Mouse (Mus musculus) neural tube, embryonic 11.5 days (tissue): ENCODE measurements around the gene Borcs6. TPM values are rescaled to one million over a fixed set of nuclear protein-coding genes. Genes with fewer than 3 reads are reported as not detected.

Source experiments
- ATAC-seq: fragments of 200-750 bp; cut with Nextera tagmentation; 2 replicates; pipeline ENCODE4 v1.8.0; 2017; ENCODE audit warnings: moderate number of reproducible peaks, mild to moderate bottlenecking, moderate TSS enrichment, moderate library complexity; ENCODE audit not compliant: insufficient read depth, low FRiP score, low TSS enrichment
- DNase-seq: peaks from one replicate; pipeline ENCODE4 v3.0.0-alpha.2; 2015; ENCODE audit warnings: low spot score
- H3K27ac ChIP-seq: fragments of 300-500 bp; sonication (generic); 2 replicates; pipeline ENCODE4 v1.5.1; 2014; ENCODE audit warnings: low read depth, mild to moderate bottlenecking, low read length
- H3K27me3 ChIP-seq: fragments of 300-500 bp; sonication (generic); 2 replicates; pipeline ENCODE4 v1.6.1; 2014; ENCODE audit warnings: mild to moderate bottlenecking, low read length, mixed read lengths; ENCODE audit not compliant: control insufficient read depth, insufficient read depth
- H3K36me3 ChIP-seq: fragments of 300-500 bp; sonication (generic); 2 replicates; pipeline ENCODE4 v1.6.1; 2014; ENCODE audit warnings: mild to moderate bottlenecking, low read length, moderate library complexity, mixed read lengths; ENCODE audit not compliant: control insufficient read depth, insufficient read depth
- H3K4me1 ChIP-seq: fragments of 300-500 bp; sonication (generic); 2 replicates; pipeline ENCODE4 v1.6.1; 2014; ENCODE audit warnings: low read length, mixed read lengths; ENCODE audit not compliant: control insufficient read depth, insufficient read depth
- H3K4me2 ChIP-seq: fragments of 300-500 bp; sonication (generic); 2 replicates; pipeline ENCODE4 v1.6.1; 2014; ENCODE audit warnings: low read depth, mild to moderate bottlenecking, moderate library complexity
- H3K4me3 ChIP-seq: fragments of 300-500 bp; sonication (generic); 2 replicates; pipeline ENCODE4 v1.5.1; 2014; ENCODE audit warnings: low read depth, low read length
- H3K9ac ChIP-seq: fragments of 300-500 bp; sonication (generic); 2 replicates; pipeline ENCODE4 v1.6.1; 2014; ENCODE audit warnings: mild to moderate bottlenecking, low read length
- H3K9me3 ChIP-seq: fragments of 300-500 bp; sonication (generic); 2 replicates; pipeline ENCODE4 v1.6.1; 2016; ENCODE audit warnings: low read length; ENCODE audit not compliant: control insufficient read depth
- WGBS: fragments of 180-500 bp; shearing (Covaris S2); extraction: QIAGEN DNeasy Blood & Tissue Kit; methylation state at CpG from one replicate; pipeline ENCODE4 v1.1.7; 2014; 5-methylcytosine and 5-hydroxymethylcytosine counted together
- polyA plus RNA-seq: library from polyadenylated mRNA; unstranded; fragments of >200 nt; fragmentation: Nextera tagmentation; extraction: Ambion mirVana; gene quantifications from 2 replicates; pipeline ENCODE4 v1.2.1, GENCODE M21; 2014

Borcs6 gene
- polyA plus RNA-seq, 1 experiment from 2014 or later, result 11.4 TPM

DNA sequence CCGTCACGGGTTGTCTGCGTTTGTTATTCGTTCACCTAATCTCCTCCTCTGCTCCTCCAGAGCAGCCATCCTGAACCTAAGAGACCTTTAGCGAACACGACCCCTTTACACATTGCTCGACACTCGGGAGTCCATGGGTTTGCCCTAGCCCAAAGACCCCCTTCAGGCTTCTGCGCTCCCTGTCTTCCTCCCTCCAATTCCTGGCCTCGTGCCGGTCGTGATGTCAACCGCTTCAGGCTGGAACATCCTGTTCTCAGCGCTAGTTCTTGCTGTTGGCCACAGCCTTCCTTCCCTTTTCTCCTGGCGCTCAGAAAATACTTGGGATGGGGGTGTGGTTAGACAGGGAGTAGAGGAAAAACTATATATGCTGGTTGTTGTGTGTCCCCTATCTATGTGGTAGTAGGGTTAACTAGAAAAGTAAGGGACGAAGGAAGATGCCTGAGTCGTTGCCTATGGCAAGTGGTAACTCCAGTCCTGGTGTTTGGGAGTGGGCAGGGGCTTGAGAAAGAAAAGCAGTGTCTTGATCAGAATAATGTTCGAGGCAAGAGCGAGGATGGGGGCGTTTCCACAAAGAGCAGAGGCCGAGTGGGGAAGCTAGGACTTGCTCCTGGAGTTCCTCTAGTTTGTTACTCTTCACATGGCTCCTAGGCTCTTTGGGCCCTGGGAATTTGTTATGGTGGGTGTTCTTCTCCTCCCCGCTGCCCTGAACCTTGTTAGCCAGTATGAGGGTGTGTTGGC, 39.8 kb downstream of the Borcs6 start:
- Histone ChIP-seq H3K4me3 (peak overlapping the region; percentile 51), H3K4me1 (peaks cover 40% of the 10 kb centered on the region), H3K27me3 (no peaks in the 10 kb centered on the region), H3K9me3 (no peaks in the 10 kb centered on the region), H3K9ac (peak overlapping the region; percentile 64), H3K4me2 (peak overlapping the region; percentile 89), H3K36me3 (peaks cover 18% of the 10 kb centered on the region), H3K27ac (peak overlapping the region; percentile 51)
- 2% methylated on average over 22 of the region's 22 CpGs for WGBS
- peak; percentile 43 for DNase-seq
- ATAC-seq, result no peak

- WGBS, result 2% methylated on average over 23 of the region's 23 CpGs
- ATAC-seq (0 out of 2 replicates have a peak, but pooled peaks have one; percentile 28), DNase-seq (peak; percentile 87)
- H3K27me3 ChIP-seq, result no peaks in the 10 kb centered on the region
- H3K9me3 ChIP-seq, result no peaks in the 10 kb centered on the region
- H3K4me1 ChIP-seq, result peaks cover 39% of the 10 kb centered on the region
- no peak overlapping the region for H3K27ac ChIP-seq
- H3K4me2 ChIP-seq, result peak overlapping the region; percentile 89
- H3K9ac ChIP-seq, result peak overlapping the region; percentile 64
- peaks cover 20% of the 10 kb centered on the region for H3K36me3 ChIP-seq
- H3K4me3 ChIP-seq, result peak overlapping the region; percentile 51
These were observed 40.4 kb downstream of the Borcs6 start for GRCm38 (mm10) chr11:69099915-69100345.

DNA sequence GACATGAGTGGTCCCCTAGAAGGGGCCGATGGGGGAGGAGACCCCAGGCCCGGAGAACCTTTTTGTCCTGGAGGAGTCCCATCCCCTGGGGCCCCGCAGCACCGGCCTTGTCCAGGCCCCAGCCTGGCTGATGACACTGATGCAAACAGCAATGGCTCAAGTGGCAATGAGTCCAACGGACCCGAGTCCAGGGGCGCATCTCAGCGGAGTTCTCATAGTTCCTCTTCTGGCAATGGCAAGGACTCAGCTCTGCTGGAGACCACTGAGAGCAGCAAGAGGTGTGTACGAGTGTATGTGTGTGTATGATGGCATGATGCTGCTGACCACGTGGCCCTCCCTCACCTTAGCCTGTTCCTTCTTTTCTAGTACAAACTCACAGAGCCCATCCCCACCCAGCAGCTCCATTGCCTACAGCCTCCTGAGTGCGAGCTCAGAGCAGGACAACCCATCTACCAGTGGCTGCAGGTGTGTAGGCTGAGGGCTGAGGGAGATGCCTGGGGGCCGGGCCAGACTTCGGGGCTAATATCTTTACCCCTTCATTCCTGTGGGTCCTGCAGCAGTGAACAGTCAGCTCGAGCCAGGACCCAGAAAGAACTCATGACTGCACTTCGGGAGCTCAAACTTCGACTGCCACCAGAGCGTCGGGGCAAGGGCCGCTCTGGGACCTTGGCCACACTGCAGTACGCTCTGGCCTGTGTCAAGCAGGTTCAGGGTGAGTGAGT, 41.3 kb downstream of the Borcs6 start:
- no peaks in the 10 kb centered on the region for H3K9me3 ChIP-seq
- no peak overlapping the region for H3K4me3 ChIP-seq
- H3K4me2 ChIP-seq, result peak overlapping the region; percentile 89; the same call in 1 of the 2 replicates
- ATAC-seq (no peak), DNase-seq (no peak)
- peaks cover 33% of the 10 kb centered on the region for H3K4me1 ChIP-seq
- no peaks in the 10 kb centered on the region for H3K27me3 ChIP-seq
- H3K27ac ChIP-seq, result no peak overlapping the region
- no peak overlapping the region for H3K9ac ChIP-seq
- H3K36me3 ChIP-seq, result peaks cover 25% of the 10 kb centered on the region
- WGBS, result 91% methylated on average over 20 of the region's 20 CpGs

DNA sequence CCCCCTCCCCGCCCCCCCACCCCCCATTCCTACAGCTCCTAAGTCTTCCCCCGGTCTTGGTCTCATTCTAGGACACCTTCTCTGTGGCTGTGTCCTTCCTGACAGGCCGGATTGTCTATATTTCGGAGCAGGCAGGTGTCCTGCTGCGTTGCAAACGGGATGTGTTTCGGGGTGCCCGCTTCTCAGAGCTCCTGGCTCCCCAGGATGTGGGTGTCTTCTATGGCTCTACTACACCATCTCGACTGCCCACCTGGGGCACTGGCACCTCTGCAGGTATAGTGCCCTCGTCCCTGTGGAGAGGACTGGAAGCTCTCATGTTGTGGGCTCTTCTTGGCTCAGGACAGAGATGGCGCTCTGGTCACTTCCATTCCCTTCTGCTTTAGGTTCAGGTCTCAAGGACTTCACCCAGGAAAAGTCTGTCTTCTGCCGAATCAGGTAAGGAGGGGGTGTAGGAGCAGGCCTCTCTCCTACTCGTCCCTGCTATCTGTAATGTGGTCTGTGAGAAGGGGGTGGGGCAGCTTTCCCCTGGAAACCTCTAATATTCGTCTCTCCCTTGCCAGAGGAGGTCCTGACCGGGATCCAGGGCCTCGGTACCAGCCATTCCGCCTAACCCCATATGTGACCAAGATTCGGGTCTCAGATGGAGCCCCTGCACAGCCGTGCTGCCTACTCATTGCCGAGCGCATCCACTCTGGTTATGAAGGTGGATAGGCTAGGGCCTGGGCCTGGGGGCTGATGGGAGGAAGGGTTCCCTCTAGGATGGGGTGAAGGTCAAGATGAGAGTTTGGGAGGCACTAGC, 42.3 kb downstream of the Borcs6 start:
- Histone ChIP-seq H3K4me1 (peaks cover 28% of the 10 kb centered on the region), H3K4me2 (no peak overlapping the region), H3K9me3 (no peaks in the 10 kb centered on the region), H3K27ac (no peak overlapping the region), H3K9ac (no peak overlapping the region), H3K4me3 (no peak overlapping the region), H3K36me3 (peaks cover 29% of the 10 kb centered on the region), H3K27me3 (no peaks in the 10 kb centered on the region)
- ATAC-seq (no peak), DNase-seq (no peak)
- WGBS, result 88% methylated on average over 21 of the region's 21 CpGs

DNA sequence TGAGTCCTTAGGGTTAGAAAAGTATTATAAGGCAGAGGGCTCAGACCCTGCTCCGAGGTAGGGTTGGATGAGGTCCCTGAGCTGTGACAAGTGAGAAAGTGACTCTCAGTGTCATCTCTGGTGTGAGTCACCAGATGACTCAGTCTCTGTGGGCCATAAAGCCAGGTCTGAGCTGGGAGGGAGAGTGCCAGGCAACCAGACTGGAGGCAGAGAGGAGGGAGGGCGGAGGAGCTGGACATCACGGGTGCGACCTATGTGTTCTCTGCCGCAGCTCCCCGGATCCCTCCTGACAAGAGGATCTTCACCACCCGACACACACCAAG, 42.8 kb downstream of the Borcs6 start:
- ATAC-seq (no peak), DNase-seq (no peak)
- Histone ChIP-seq H3K27me3 (no peaks in the 10 kb centered on the region), H3K36me3 (peaks cover 29% of the 10 kb centered on the region), H3K4me3 (no peak overlapping the region), H3K9me3 (no peaks in the 10 kb centered on the region), H3K27ac (no peak overlapping the region), H3K9ac (no peak overlapping the region), H3K4me2 (no peak overlapping the region), H3K4me1 (peaks cover 23% of the 10 kb centered on the region)
- 85% methylated on average over 7 of the region's 7 CpGs for WGBS

GRCm38 (mm10) chr11:69103121-69103520, 43.6 kb downstream of the Borcs6 start:
- Histone ChIP-seq H3K4me3 (no peak overlapping the region), H3K36me3 (peaks cover 29% of the 10 kb centered on the region), H3K4me2 (no peak overlapping the region), H3K27me3 (no peaks in the 10 kb centered on the region), H3K9ac (no peak overlapping the region), H3K4me1 (peaks cover 15% of the 10 kb centered on the region), H3K9me3 (no peaks in the 10 kb centered on the region), H3K27ac (no peak overlapping the region)
- DNase-seq, result no peak
- no peak for ATAC-seq
- WGBS, result 92% methylated on average over 14 of the region's 14 CpGs

- ATAC-seq, result no peak
- no peaks in the 10 kb centered on the region for H3K27me3 ChIP-seq
- H3K9me3 ChIP-seq, result no peaks in the 10 kb centered on the region
- no peak overlapping the region for H3K4me3 ChIP-seq
- peaks cover 31% of the 10 kb centered on the region for H3K36me3 ChIP-seq
- 96% methylated on average over 15 of the region's 15 CpGs for WGBS
- DNase-seq, result no peak
- no peak overlapping the region for H3K9ac ChIP-seq
- peaks cover 10% of the 10 kb centered on the region for H3K4me1 ChIP-seq
- H3K4me2 ChIP-seq, result no peak overlapping the region
- no peak overlapping the region for H3K27ac ChIP-seq
These were observed 44.3 kb downstream of the Borcs6 start for GRCm38 (mm10) chr11:69103531-69104435.

- ATAC-seq, result no peak
- Histone ChIP-seq H3K4me2 (no peak overlapping the region), H3K4me3 (no peak overlapping the region), H3K9me3 (no peaks in the 10 kb centered on the region), H3K36me3 (peaks cover 35% of the 10 kb centered on the region), H3K4me1 (peaks cover 6% of the 10 kb centered on the region; the same call in 1 of the 2 replicates), H3K27me3 (no peaks in the 10 kb centered on the region), H3K9ac (no peak overlapping the region), H3K27ac (no peak overlapping the region)
- DNase-seq, result no peak
- WGBS, result 95% methylated on average over 14 of the region's 14 CpGs
These were observed 45.0 kb downstream of the Borcs6 start for GRCm38 (mm10) chr11:69104487-69104886.
